Comparison of ENCODE assay signal across 24 mouse cellular contexts in genomic region chr2:16545207-16545606, GRCm38 (mm10).
DNase-seq lines count a peak whose midpoint lies in the region; ATAC-seq and TF ChIP-seq lines count a peak whose summit lies in the region.
"Had no signal": no experiment of that assay in that cellular context is flagged by ENCODE, and none has a peak within 500 bp of the region (broad histone marks: within the 10 kb centered on the region; RNA-seq: fewer than 3 reads in every experiment).

No protein-coding gene starts in this region.

- no peak for TF ChIP-seq CTCF in layer of hippocampus, adult 2 months (conservative IDR thresholded peaks at IDR 0.05)
- no peak for TF ChIP-seq CTCF in thymus, adult 2 months (IDR thresholded peaks at IDR 0.05; ENCODE audit: borderline replicate concordance, control insufficient read depth, extremely low read depth, insufficient read depth, low read length, poor library complexity)

- TF ChIP-seq POLR2A in thymus, adult 2 months (IDR thresholded peaks at IDR 0.05; ENCODE audit: control insufficient read depth, extremely low read depth, insufficient read depth, low read length, poor library complexity): no peak

- DNase-seq in forebrain, embryonic 14.5 days (ENCODE audit: low spot score): peak; percentile 61
- no peak for DNase-seq in layer of hippocampus, adult 2 months (ENCODE audit: low spot score in 2 of 2)
- DNase-seq in layer of hippocampus, postnatal 14 days (ENCODE audit: low spot score in 2 of 2): no peak
- DNase-seq in retina, postnatal 1 day: peak; percentile 15
- DNase-seq in retina, embryonic 14.5 days (ENCODE audit: low spot score): no peak
- no peak for DNase-seq in thymus, adult 2 months
- DNase-seq in MN1 (ENCODE audit: low spot score): no peak
- DNase-seq: adrenal gland, postnatal 25 days; cerebellum, adult 8-10 months; gastrocnemius, adult 2 months; heart, postnatal 10 days; layer of hippocampus, postnatal 36 days; liver, embryonic 13.5 days; thymus, postnatal 4 days had no signal

- H3K4me1 ChIP-seq in forebrain, embryonic 14.5 days (ENCODE audit: control insufficient read depth, insufficient read depth, low read length): no peaks in the 10 kb centered on the region
- no peaks in the 10 kb centered on the region for H3K4me1 ChIP-seq in forebrain, embryonic 12.5 days
- no peaks in the 10 kb centered on the region for H3K4me1 ChIP-seq in thymus, adult 2 months (replicated peaks; ENCODE audit: control insufficient read depth, insufficient read depth, low read length)
- H3K4me1 ChIP-seq: forebrain, embryonic 13.5 days; hindbrain, embryonic 15.5 days; kidney, embryonic 15.5 days; limb, embryonic 13.5 days; liver, embryonic 13.5 days; neural tube, embryonic 13.5 days had no signal

- no peak overlapping the region for H3K9ac ChIP-seq in forebrain, embryonic 14.5 days (ENCODE audit: low read length)
- no peak overlapping the region for H3K9ac ChIP-seq in forebrain, embryonic 12.5 days
- H3K9ac ChIP-seq: forebrain, embryonic 13.5 days; hindbrain, embryonic 15.5 days; kidney, embryonic 15.5 days; limb, embryonic 13.5 days; liver, embryonic 13.5 days; neural tube, embryonic 13.5 days had no signal

- ATAC-seq in forebrain, embryonic 14.5 days: no peak
- no peak for ATAC-seq in forebrain, embryonic 12.5 days (ENCODE audit: low FRiP score)
- ATAC-seq: forebrain, embryonic 13.5 days; intestine, postnatal 0 days had no signal

- 55% methylated on average over 3 of the region's 3 CpGs for WGBS in forebrain, embryonic 14.5 days
- 71% methylated on average over 3 of the region's 3 CpGs for WGBS in forebrain, embryonic 12.5 days
- WGBS in thymus, adult 2 months: 98% methylated on average over 3 of the region's 3 CpGs

- no peak overlapping the region for H3K4me3 ChIP-seq in forebrain, embryonic 14.5 days (ENCODE audit: low read depth, low read length)
- H3K4me3 ChIP-seq in forebrain, embryonic 12.5 days (replicated peaks): no peak overlapping the region
- no peak overlapping the region for H3K4me3 ChIP-seq in layer of hippocampus, adult 2 months
- no peak overlapping the region for H3K4me3 ChIP-seq in thymus, adult 2 months (ENCODE audit: control insufficient read depth, insufficient read depth, low read length)
- H3K4me3 ChIP-seq: forebrain, embryonic 13.5 days; gastrocnemius, adult 2 months; hindbrain, embryonic 15.5 days; kidney, embryonic 15.5 days; limb, embryonic 13.5 days; liver, embryonic 13.5 days; megakaryocyte, embryonic 14.5 days; neural tube, embryonic 13.5 days had no signal

- H3K36me3 ChIP-seq in forebrain, embryonic 14.5 days (ENCODE audit: control insufficient read depth, insufficient read depth, low read length): no peaks in the 10 kb centered on the region
- no peaks in the 10 kb centered on the region for H3K36me3 ChIP-seq in forebrain, embryonic 12.5 days (replicated peaks)
- no peaks in the 10 kb centered on the region for H3K36me3 ChIP-seq in thymus, adult 2 months (ENCODE audit: control insufficient read depth, insufficient read depth, low read length)
- H3K36me3 ChIP-seq: G1E; hindbrain, embryonic 15.5 days; kidney, embryonic 15.5 days; limb, embryonic 13.5 days; liver, embryonic 13.5 days; neural tube, embryonic 13.5 days had no signal

- H3K9me3 ChIP-seq in forebrain, embryonic 14.5 days (replicated peaks; ENCODE audit: control insufficient read depth, low read length): no peaks in the 10 kb centered on the region
- no peaks in the 10 kb centered on the region for H3K9me3 ChIP-seq in forebrain, embryonic 12.5 days
- H3K9me3 ChIP-seq: forebrain, embryonic 13.5 days; G1E; hindbrain, embryonic 15.5 days; kidney, embryonic 15.5 days; limb, embryonic 13.5 days; liver, embryonic 13.5 days; megakaryocyte, embryonic 14.5 days; neural tube, embryonic 13.5 days had no signal

- H3K4me2 ChIP-seq in forebrain, embryonic 14.5 days (ENCODE audit: low read length): no peak overlapping the region
- no peak overlapping the region for H3K4me2 ChIP-seq in forebrain, embryonic 12.5 days
- H3K4me2 ChIP-seq: forebrain, embryonic 13.5 days; heart, embryonic 11.5 days; hindbrain, embryonic 15.5 days; kidney, embryonic 15.5 days; limb, embryonic 13.5 days; liver, embryonic 13.5 days; neural tube, embryonic 13.5 days had no signal

- H3K27ac ChIP-seq in forebrain, embryonic 14.5 days (ENCODE audit: low read depth, low read length): no peak overlapping the region
- H3K27ac ChIP-seq in forebrain, embryonic 12.5 days: no peak overlapping the region
- peak overlapping the region; percentile 30; the same call in 1 of the 2 replicates for H3K27ac ChIP-seq in layer of hippocampus, adult 2 months
- no peak overlapping the region for H3K27ac ChIP-seq in thymus, adult 2 months (ENCODE audit: control insufficient read depth, insufficient read depth, low read length)
- H3K27ac ChIP-seq: forebrain, embryonic 13.5 days; gastrocnemius, adult 2 months; hindbrain, embryonic 15.5 days; kidney, embryonic 15.5 days; limb, embryonic 13.5 days; liver, embryonic 13.5 days; neural tube, embryonic 13.5 days had no signal

- H3K27me3 ChIP-seq in forebrain, embryonic 14.5 days (replicated peaks; ENCODE audit: control insufficient read depth, insufficient read depth, low read length): no peaks in the 10 kb centered on the region
- H3K27me3 ChIP-seq in forebrain, embryonic 12.5 days: no peaks in the 10 kb centered on the region
- H3K27me3 ChIP-seq in thymus, adult 2 months (ENCODE audit: control insufficient read depth, insufficient read depth, low read length): no peaks in the 10 kb centered on the region
- H3K27me3 ChIP-seq: forebrain, embryonic 13.5 days; hindbrain, embryonic 15.5 days; kidney, embryonic 15.5 days; limb, embryonic 13.5 days; liver, embryonic 13.5 days; megakaryocyte, embryonic 14.5 days; neural tube, embryonic 13.5 days had no signal

Comparison
In these comparisons a context has a peak if more than half of its experiments do, and no peak if none do; other contexts are left out.
1. DNase-seq: peak in forebrain, embryonic 14.5 days (single experiment) and retina, postnatal 1 day (single experiment); none in layer of hippocampus, adult 2 months (0 of 2), layer of hippocampus, postnatal 14 days (0 of 2), retina, embryonic 14.5 days (single experiment), thymus, adult 2 months (single experiment) and MN1 (single experiment).